Mouse (Mus musculus) embryonic facial prominence, embryonic 13.5 days (tissue): ENCODE measurements around the gene Rps10. TPM values are rescaled to one million over a fixed set of nuclear protein-coding genes. Genes with fewer than 3 reads are reported as not detected.

Experiments used
- ATAC-seq: fragments of 200-750 bp; cut with Nextera tagmentation; 2 replicates; pipeline ENCODE4 v1.8.0; 2017; ENCODE audit warnings: low read depth; ENCODE audit not compliant: insufficient number of reproducible peaks, insufficient read depth, low FRiP score, low TSS enrichment
- H3K27ac ChIP-seq: fragments of 300-500 bp; sonication (generic); 2 replicates; pipeline ENCODE4 v1.5.1; 2015; ENCODE audit warnings: moderate library complexity, mild to moderate bottlenecking, inconsistent platforms
- H3K27me3 ChIP-seq: fragments of 300-500 bp; sonication (generic); 2 replicates; pipeline ENCODE4 v1.6.1; 2015; ENCODE audit warnings: mild to moderate bottlenecking, inconsistent platforms
- H3K36me3 ChIP-seq: fragments of 300-500 bp; sonication (generic); 2 replicates; pipeline ENCODE4 v1.6.1; 2015; ENCODE audit warnings: mild to moderate bottlenecking, inconsistent platforms
- H3K4me1 ChIP-seq: fragments of 300-500 bp; sonication (generic); 2 replicates; pipeline ENCODE4 v1.6.1; 2015; ENCODE audit warnings: inconsistent platforms
- H3K4me2 ChIP-seq: fragments of 300-500 bp; sonication (generic); 2 replicates; pipeline ENCODE4 v1.6.1; 2015; ENCODE audit warnings: moderate library complexity, mild to moderate bottlenecking, inconsistent platforms
- H3K4me3 ChIP-seq: fragments of 300-500 bp; sonication (generic); 2 replicates; pipeline ENCODE4 v1.5.1; 2015; ENCODE audit warnings: mild to moderate bottlenecking, inconsistent platforms
- H3K9ac ChIP-seq: fragments of 300-500 bp; sonication (generic); 2 replicates; pipeline ENCODE4 v1.6.1; 2015; ENCODE audit warnings: mild to moderate bottlenecking, inconsistent platforms
- H3K9me3 ChIP-seq: fragments of 300-500 bp; sonication (generic); 2 replicates; pipeline ENCODE4 v1.6.1; 2016; ENCODE audit warnings: inconsistent platforms
- WGBS: fragments of 180-500 bp; shearing (Covaris S2); methylation state at CpG from one replicate; pipeline ENCODE4 v1.1.7; 2015; ENCODE audit warnings: mixed read lengths; 5-methylcytosine and 5-hydroxymethylcytosine counted together
- polyA plus RNA-seq: library from polyadenylated mRNA; unstranded; fragments of >200 nt; fragmentation: Nextera tagmentation; extraction: Ambion mirVana; gene quantifications from 2 replicates; pipeline ENCODE4 v1.2.1, GENCODE M21; 2015

The Rps10 gene
- polyA plus RNA-seq, 1 experiment from 2014 or later = 1,137 TPM

- no peak for ATAC-seq
- H3K27ac ChIP-seq = no peak overlapping the region
- 11% methylated on average over 5 of the region's 5 CpGs for WGBS
- H3K4me3 ChIP-seq = peak overlapping the region; percentile 52
- H3K4me2 ChIP-seq = peak overlapping the region; percentile 96
- H3K4me1 ChIP-seq = peaks cover 19% of the 10 kb centered on the region
- peaks cover 27% of the 10 kb centered on the region for H3K27me3 ChIP-seq
- H3K36me3 ChIP-seq = no peaks in the 10 kb centered on the region
- H3K9me3 ChIP-seq = no peaks in the 10 kb centered on the region
- 0 out of 2 replicates have a peak overlapping the region, but pooled peaks have one; percentile 67 for H3K9ac ChIP-seq
Observed at GRCm38 (mm10) chr17:27656414-27656813, 19.9 kb upstream of the Rps10 start.

- ATAC-seq = 0 out of 2 replicates have a peak, but pooled peaks have one; percentile 8
- Histone ChIP-seq H3K27me3 (peaks cover 27% of the 10 kb centered on the region), H3K27ac (no peak overlapping the region), H3K4me2 (peak overlapping the region; percentile 96), H3K9me3 (no peaks in the 10 kb centered on the region), H3K36me3 (no peaks in the 10 kb centered on the region), H3K9ac (peak overlapping the region; percentile 67), H3K4me1 (peaks cover 19% of the 10 kb centered on the region), H3K4me3 (peak overlapping the region; percentile 52)
- 2% methylated on average over 14 of the region's 14 CpGs for WGBS
Observed at GRCm38 (mm10) chr17:27656011-27656399, 19.5 kb upstream of the Rps10 start.

GRCm38 (mm10) chr17:27655089-27656010 lies 18.9 kb upstream of the Rps10 start, which contains the start of gene Pacsin1:
Gene Pacsin1 (plus strand): TSS chr17:27655509.
- ATAC-seq = 0 out of 2 replicates have a peak, but pooled peaks have one; percentile 33
- no peak within 1 kb of the TSS for H3K27ac ChIP-seq
- peak within 1 kb of the TSS; percentile 67 for H3K9ac ChIP-seq

GRCm38 (mm10) chr17:27653253-27653959 lies 16.9 kb upstream of the Rps10 start:
- H3K27ac ChIP-seq = no peak overlapping the region
- no peak for ATAC-seq
- H3K9me3 ChIP-seq = no peaks in the 10 kb centered on the region
- H3K36me3 ChIP-seq = no peaks in the 10 kb centered on the region
- WGBS = 70% methylated on average over 10 of the region's 10 CpGs
- no peak overlapping the region for H3K4me2 ChIP-seq
- peaks cover 19% of the 10 kb centered on the region for H3K4me1 ChIP-seq
- H3K27me3 ChIP-seq = peaks cover 27% of the 10 kb centered on the region
- H3K9ac ChIP-seq = no peak overlapping the region
- no peak overlapping the region for H3K4me3 ChIP-seq

More at GRCm38 (mm10) chr17:27655089-27656010, 18.9 kb upstream of the Rps10 start, which contains the start of gene Pacsin1:
- WGBS = 1% methylated on average over 57 of the region's 65 CpGs
- Histone ChIP-seq H3K4me1 (peaks cover 19% of the 10 kb centered on the region), H3K4me3 (peak within 1 kb of the TSS; percentile 52), H3K4me2 (peak within 1 kb of the TSS; percentile 96), H3K27me3 (peaks cover 27% of the 10 kb centered on the region), H3K9me3 (no peaks in the 10 kb centered on the region), H3K36me3 (no peaks in the 10 kb centered on the region)

- 87% methylated on average over 23 of the region's 23 CpGs for WGBS
- Histone ChIP-seq H3K9ac (no peak overlapping the region), H3K4me2 (no peak overlapping the region), H3K4me1 (peaks cover 19% of the 10 kb centered on the region), H3K9me3 (no peaks in the 10 kb centered on the region), H3K36me3 (no peaks in the 10 kb centered on the region), H3K27ac (no peak overlapping the region), H3K27me3 (peaks cover 27% of the 10 kb centered on the region), H3K4me3 (no peak overlapping the region)
- no peak for ATAC-seq
Observed at GRCm38 (mm10) chr17:27652046-27652790, 15.7 kb upstream of the Rps10 start.

GRCm38 (mm10) chr17:27650586-27650985 lies 14.1 kb upstream of the Rps10 start:
- no peak overlapping the region for H3K4me3 ChIP-seq
- H3K9me3 ChIP-seq = no peaks in the 10 kb centered on the region
- no peak overlapping the region for H3K27ac ChIP-seq
- no peak for ATAC-seq
- no peak overlapping the region for H3K4me2 ChIP-seq
- no peaks in the 10 kb centered on the region for H3K36me3 ChIP-seq
- peaks cover 10% of the 10 kb centered on the region for H3K4me1 ChIP-seq
- WGBS = 83% methylated on average over 13 of the region's 13 CpGs
- peaks cover 19% of the 10 kb centered on the region for H3K27me3 ChIP-seq
- H3K9ac ChIP-seq = no peak overlapping the region

- no peaks in the 10 kb centered on the region for H3K36me3 ChIP-seq
- no peak overlapping the region for H3K4me3 ChIP-seq
- no peak overlapping the region for H3K27ac ChIP-seq
- H3K9ac ChIP-seq = no peak overlapping the region
- no peak overlapping the region for H3K4me2 ChIP-seq
- H3K9me3 ChIP-seq = no peaks in the 10 kb centered on the region
- H3K4me1 ChIP-seq = peaks cover 5% of the 10 kb centered on the region
- H3K27me3 ChIP-seq = peaks cover 14% of the 10 kb centered on the region
- WGBS = 7% methylated on average over 12 of the region's 12 CpGs
- no peak for ATAC-seq
Observed at GRCm38 (mm10) chr17:27650160-27650559, 13.7 kb upstream of the Rps10 start.

- ATAC-seq = no peak
- WGBS = 52% methylated on average over 7 of the region's 7 CpGs
- Histone ChIP-seq H3K27me3 (no peaks in the 10 kb centered on the region), H3K9ac (no peak overlapping the region), H3K9me3 (no peaks in the 10 kb centered on the region), H3K4me2 (no peak overlapping the region), H3K4me3 (no peak overlapping the region), H3K4me1 (peaks cover 12% of the 10 kb centered on the region), H3K36me3 (no peaks in the 10 kb centered on the region), H3K27ac (no peak overlapping the region)
Observed at GRCm38 (mm10) chr17:27645807-27646206, 9.3 kb upstream of the Rps10 start.

- ATAC-seq = no peak
- Histone ChIP-seq H3K9me3 (no peaks in the 10 kb centered on the region), H3K27ac (no peak overlapping the region), H3K36me3 (no peaks in the 10 kb centered on the region), H3K27me3 (no peaks in the 10 kb centered on the region), H3K4me1 (peaks cover 12% of the 10 kb centered on the region), H3K4me2 (no peak overlapping the region), H3K9ac (no peak overlapping the region), H3K4me3 (no peak overlapping the region)
- WGBS = 36% methylated on average over 2 of the region's 2 CpGs
Observed at GRCm38 (mm10) chr17:27644572-27644971, 8.1 kb upstream of the Rps10 start.

GRCm38 (mm10) chr17:27643756-27644155 lies 7.3 kb upstream of the Rps10 start:
- H3K27me3 ChIP-seq = no peaks in the 10 kb centered on the region
- H3K4me3 ChIP-seq = no peak overlapping the region
- ATAC-seq = no peak
- 84% methylated on average over 9 of the region's 9 CpGs for WGBS
- peaks cover 12% of the 10 kb centered on the region for H3K4me1 ChIP-seq
- no peaks in the 10 kb centered on the region for H3K9me3 ChIP-seq
- H3K9ac ChIP-seq = no peak overlapping the region
- H3K36me3 ChIP-seq = no peaks in the 10 kb centered on the region
- H3K4me2 ChIP-seq = no peak overlapping the region
- H3K27ac ChIP-seq = no peak overlapping the region

GRCm38 (mm10) chr17:27643101-27643500 lies 6.6 kb upstream of the Rps10 start:
- Histone ChIP-seq H3K4me1 (peaks cover 12% of the 10 kb centered on the region), H3K27ac (peak overlapping the region; percentile 33), H3K9ac (no peak overlapping the region), H3K27me3 (no peaks in the 10 kb centered on the region), H3K4me3 (no peak overlapping the region), H3K9me3 (no peaks in the 10 kb centered on the region), H3K4me2 (no peak overlapping the region), H3K36me3 (no peaks in the 10 kb centered on the region)
- no peak for ATAC-seq
- WGBS = 43% methylated on average over 6 of the region's 6 CpGs
